Mouse (Mus musculus) kidney, embryonic 14.5 days (tissue): ENCODE data around the gene Syce2. TPM values are rescaled to one million over a fixed set of nuclear protein-coding genes. Genes with fewer than 3 reads are reported as not detected.

Source experiments
- ATAC-seq: fragments of 200-750 bp; cut with Nextera tagmentation; 2 replicates; pipeline ENCODE4 v1.8.0; 2017; ENCODE audit warnings: moderate number of reproducible peaks, mild to moderate bottlenecking, moderate TSS enrichment, moderate library complexity; ENCODE audit not compliant: low FRiP score, low TSS enrichment
- H3K27ac ChIP-seq: fragments of 300-500 bp; sonication (generic); 2 replicates; pipeline ENCODE4 v1.5.1; 2014; ENCODE audit warnings: low read depth, mild to moderate bottlenecking, low read length, moderate library complexity, mixed read lengths
- H3K27me3 ChIP-seq: fragments of 300-500 bp; sonication (generic); 2 replicates; pipeline ENCODE4 v1.6.1; 2014; ENCODE audit warnings: mild to moderate bottlenecking, low read length; ENCODE audit not compliant: control insufficient read depth, insufficient read depth
- H3K36me3 ChIP-seq: fragments of 300-500 bp; sonication (generic); 2 replicates; pipeline ENCODE4 v1.6.1; 2014; ENCODE audit warnings: low read length, mixed read lengths; ENCODE audit not compliant: control insufficient read depth, insufficient read depth
- H3K4me1 ChIP-seq: fragments of 300-500 bp; sonication (generic); 2 replicates; pipeline ENCODE4 v1.6.1; 2014; ENCODE audit warnings: low read length, mixed read lengths; ENCODE audit not compliant: control insufficient read depth, insufficient read depth
- H3K4me2 ChIP-seq: fragments of 300-500 bp; sonication (generic); replicated peaks from 2 replicates; pipeline ENCODE4 v1.6.1; 2014; ENCODE audit warnings: low read depth, mild to moderate bottlenecking, low read length
- H3K4me3 ChIP-seq: fragments of 300-500 bp; sonication (generic); 2 replicates; pipeline ENCODE4 v1.5.1; 2014; ENCODE audit warnings: mild to moderate bottlenecking, low read length
- H3K9ac ChIP-seq: fragments of 300-500 bp; sonication (generic); 2 replicates; pipeline ENCODE4 v1.6.1; 2014; ENCODE audit warnings: low read depth, mild to moderate bottlenecking, low read length, moderate library complexity
- H3K9me3 ChIP-seq: fragments of 300-500 bp; sonication (generic); 2 replicates; pipeline ENCODE4 v1.6.1; 2016; ENCODE audit warnings: low read length; ENCODE audit not compliant: control insufficient read depth
- WGBS: fragments of 180-500 bp; shearing (Covaris S2); extraction: QIAGEN DNeasy Blood & Tissue Kit; methylation state at CpG from one replicate; pipeline ENCODE4 v1.1.7; 2014; 5-methylcytosine and 5-hydroxymethylcytosine counted together
- polyA plus RNA-seq: library from polyadenylated mRNA; unstranded; fragments of >200 nt; fragmentation: Nextera tagmentation; extraction: Ambion mirVana; gene quantifications from 2 replicates; pipeline ENCODE4 v1.2.1, GENCODE M21; 2014

Syce2 gene
- polyA plus RNA-seq, 1 experiment from 2014 or later, result 73.0 TPM

DNA sequence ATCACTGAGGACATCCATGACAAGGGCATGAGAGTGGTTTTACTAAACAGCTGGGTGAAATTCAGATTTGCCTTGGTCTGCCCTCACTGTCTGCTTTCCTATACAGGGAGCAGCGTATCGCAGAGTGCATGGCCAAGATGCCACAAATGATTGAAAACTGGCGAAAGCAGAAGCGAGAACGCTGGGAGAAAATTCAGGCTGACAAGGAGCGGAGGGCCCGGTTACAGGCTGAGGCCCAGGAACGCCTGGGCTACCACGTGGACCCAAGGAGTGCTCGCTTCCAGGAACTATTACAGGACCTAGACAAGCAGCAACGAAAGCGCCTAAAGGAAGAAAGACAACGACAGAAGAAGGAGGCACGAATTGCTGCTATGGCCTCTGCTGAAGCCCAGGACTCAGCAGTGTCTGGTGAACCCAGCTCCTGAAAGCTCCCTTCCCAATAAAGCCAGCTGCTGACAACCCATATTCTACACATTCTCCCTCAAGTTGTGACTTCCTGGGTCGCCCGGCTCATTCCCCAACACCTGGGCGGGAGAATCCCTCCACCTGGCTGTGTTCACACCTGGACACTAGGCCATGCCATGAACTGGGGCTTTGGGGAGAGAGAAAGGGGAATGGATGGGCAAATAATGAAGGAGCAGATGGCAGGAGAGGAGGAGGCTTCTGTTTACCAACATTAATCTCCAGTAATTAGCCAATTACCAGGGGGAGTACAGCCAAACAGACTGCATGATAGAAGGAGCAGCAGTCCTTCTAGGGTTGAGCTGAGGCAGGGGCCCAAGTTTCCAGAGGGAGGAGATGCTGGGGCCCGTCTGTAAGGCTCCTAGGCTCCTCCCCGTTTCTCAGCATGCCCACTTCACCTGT lies 37.7 kb upstream of the Syce2 start:
- no peak for ATAC-seq
- Histone ChIP-seq H3K27ac (no peak overlapping the region), H3K9me3 (no peaks in the 10 kb centered on the region), H3K4me3 (no peak overlapping the region), H3K36me3 (peaks cover 54% of the 10 kb centered on the region), H3K9ac (0 out of 2 replicates have a peak overlapping the region, but pooled peaks have one; percentile 4), H3K27me3 (no peaks in the 10 kb centered on the region), H3K4me1 (peaks cover 24% of the 10 kb centered on the region), H3K4me2 (no peak overlapping the region)
- WGBS, result 86% methylated on average over 19 of the region's 19 CpGs

DNA sequence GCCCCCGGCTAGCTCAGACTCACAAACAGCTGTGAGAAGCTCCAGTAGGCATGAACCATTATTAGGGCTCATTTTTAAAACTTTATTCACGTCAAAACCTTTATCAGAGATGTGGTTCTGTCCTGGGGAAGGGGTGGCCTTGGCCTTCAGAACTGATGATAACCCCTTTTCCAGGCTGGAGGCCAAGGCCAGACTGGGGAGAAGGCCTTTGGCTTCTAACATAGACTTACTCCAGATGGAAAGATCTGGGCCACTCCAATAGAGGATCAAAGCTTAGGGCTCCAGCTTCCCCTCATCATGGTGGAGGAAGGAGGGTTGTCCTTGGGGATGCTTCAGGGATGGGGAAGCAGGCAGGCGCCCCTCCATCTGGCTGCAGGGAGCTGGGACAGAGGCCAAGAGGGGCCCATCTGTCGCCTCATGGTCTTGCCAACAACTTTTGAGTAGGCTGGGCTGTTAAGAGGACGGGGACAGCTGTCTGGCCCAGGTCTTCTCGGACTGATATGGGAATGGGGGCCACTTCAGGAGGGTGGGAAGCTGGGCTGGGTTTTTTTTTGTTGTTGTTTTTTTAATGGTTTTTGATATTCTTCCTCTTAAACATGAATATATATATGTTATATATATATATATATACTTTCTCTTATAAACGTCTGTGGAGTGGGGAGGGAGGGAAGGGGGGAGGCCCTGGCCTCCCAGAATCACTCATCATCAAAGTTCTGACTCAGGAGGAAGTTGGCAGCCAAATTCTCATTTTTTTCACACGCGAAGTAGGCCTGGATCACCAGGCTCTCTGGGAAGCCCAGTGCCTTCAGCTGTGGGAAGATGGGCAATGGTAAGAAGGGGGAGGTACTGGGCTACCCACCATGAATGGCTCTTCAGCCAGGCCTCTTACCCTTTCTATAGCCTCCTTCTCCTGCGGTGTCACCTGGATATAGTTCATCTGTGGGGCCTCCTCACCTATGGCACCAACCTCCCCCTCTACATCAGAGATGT lies 36.8 kb upstream of the Syce2 start:
- peaks cover 54% of the 10 kb centered on the region for H3K36me3 ChIP-seq
- no peak for ATAC-seq
- no peak overlapping the region for H3K4me2 ChIP-seq
- no peak overlapping the region for H3K27ac ChIP-seq
- H3K9ac ChIP-seq, result 0 out of 2 replicates have a peak overlapping the region, but pooled peaks have one; percentile 4
- H3K27me3 ChIP-seq, result no peaks in the 10 kb centered on the region
- WGBS, result 77% methylated on average over 10 of the region's 10 CpGs
- H3K9me3 ChIP-seq, result no peaks in the 10 kb centered on the region
- H3K4me3 ChIP-seq, result no peak overlapping the region
- peaks cover 31% of the 10 kb centered on the region for H3K4me1 ChIP-seq

DNA sequence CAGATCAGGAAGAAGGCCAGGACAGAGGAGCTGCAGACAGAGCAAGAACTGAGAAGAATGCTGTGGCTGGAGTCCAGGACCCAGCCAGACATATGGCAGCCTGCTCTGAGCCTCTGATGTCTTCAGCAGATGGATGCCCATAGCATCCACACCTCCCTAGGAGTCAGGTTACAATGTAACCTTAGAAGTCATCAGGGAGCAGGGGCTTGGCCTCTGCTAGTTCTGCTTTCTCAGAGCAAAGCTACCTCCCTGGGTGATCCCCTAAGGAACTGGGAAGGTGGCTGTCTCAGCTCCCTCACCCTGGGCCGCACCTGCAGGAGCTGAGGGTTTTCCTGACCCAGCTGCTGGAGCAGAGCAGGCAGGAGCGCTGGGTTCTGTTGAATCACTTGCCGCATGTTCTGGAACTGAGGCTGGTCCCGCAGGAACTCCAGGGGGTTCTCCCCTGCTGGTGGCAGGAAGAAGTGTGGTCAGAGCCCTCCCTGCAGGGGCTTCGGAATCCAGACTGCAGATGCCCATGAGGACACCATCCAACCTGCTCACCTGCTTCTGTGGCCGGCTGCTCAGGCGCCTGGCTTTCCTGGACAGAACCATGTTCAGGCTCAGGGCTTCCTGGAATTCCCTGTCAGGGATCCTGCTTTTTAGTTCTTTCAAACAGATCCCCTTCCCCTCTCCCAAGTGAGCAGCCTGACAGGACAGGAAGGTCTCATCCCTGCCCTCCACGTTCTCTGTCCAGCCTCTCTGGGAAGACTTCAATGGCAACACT lies 34.6 kb upstream of the Syce2 start:
- peak; percentile 20; the same call in 1 of the 2 replicates for ATAC-seq
- no peaks in the 10 kb centered on the region for H3K27me3 ChIP-seq
- H3K4me2 ChIP-seq, result 0 out of 2 replicates have a peak overlapping the region, but pooled peaks have one; percentile 11
- H3K4me1 ChIP-seq, result peaks cover 31% of the 10 kb centered on the region
- H3K4me3 ChIP-seq, result no peak overlapping the region
- H3K36me3 ChIP-seq, result peaks cover 67% of the 10 kb centered on the region
- H3K27ac ChIP-seq, result peak overlapping the region; percentile 43; the same call in 1 of the 2 replicates
- 30% methylated on average over 8 of the region's 8 CpGs for WGBS
- no peaks in the 10 kb centered on the region for H3K9me3 ChIP-seq
- H3K9ac ChIP-seq, result no peak overlapping the region

GRCm38 (mm10) chr8:84837912-84838470 lies 33.9 kb upstream of the Syce2 start:
- no peaks in the 10 kb centered on the region for H3K27me3 ChIP-seq
- H3K9me3 ChIP-seq, result no peaks in the 10 kb centered on the region
- peak overlapping the region; percentile 43; the same call in 1 of the 2 replicates for H3K27ac ChIP-seq
- H3K9ac ChIP-seq, result no peak overlapping the region
- ATAC-seq, result no peak
- peaks cover 74% of the 10 kb centered on the region for H3K36me3 ChIP-seq
- H3K4me2 ChIP-seq, result no peak overlapping the region
- 65% methylated on average over 15 of the region's 15 CpGs for WGBS
- no peak overlapping the region for H3K4me3 ChIP-seq
- peaks cover 32% of the 10 kb centered on the region for H3K4me1 ChIP-seq

DNA sequence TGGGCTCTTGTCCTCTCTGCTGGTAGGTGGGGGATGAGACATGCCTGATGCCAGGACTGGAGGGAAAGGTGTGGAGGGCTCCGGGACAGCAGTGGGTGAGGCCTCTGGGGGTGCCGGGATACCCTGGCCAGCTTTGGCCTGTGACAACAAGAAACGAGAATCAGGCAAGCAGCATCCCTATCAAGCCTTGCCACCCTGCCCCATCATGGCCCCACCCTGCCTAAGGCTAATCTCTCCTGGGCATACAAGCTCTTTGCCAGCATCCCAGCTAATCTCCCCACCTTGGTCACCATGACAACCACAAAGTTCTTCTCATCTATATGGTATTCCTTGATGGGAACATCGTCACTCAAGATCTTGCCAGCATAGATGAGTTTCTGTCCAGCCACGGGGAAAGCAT lies 33.4 kb upstream of the Syce2 start:
- ATAC-seq, result no peak
- Histone ChIP-seq H3K9me3 (no peaks in the 10 kb centered on the region), H3K27ac (no peak overlapping the region), H3K36me3 (peaks cover 77% of the 10 kb centered on the region), H3K4me1 (peaks cover 37% of the 10 kb centered on the region), H3K9ac (no peak overlapping the region), H3K4me2 (no peak overlapping the region), H3K27me3 (no peaks in the 10 kb centered on the region), H3K4me3 (no peak overlapping the region)
- WGBS, result 84% methylated on average over 5 of the region's 5 CpGs

GRCm38 (mm10) chr8:84839411-84839810 lies 32.5 kb upstream of the Syce2 start:
- H3K36me3 ChIP-seq, result peaks cover 78% of the 10 kb centered on the region
- H3K9me3 ChIP-seq, result no peaks in the 10 kb centered on the region
- ATAC-seq, result no peak
- WGBS, result 89% methylated on average over 2 of the region's 2 CpGs
- no peaks in the 10 kb centered on the region for H3K27me3 ChIP-seq
- peaks cover 41% of the 10 kb centered on the region for H3K4me1 ChIP-seq
- H3K4me3 ChIP-seq, result peak overlapping the region; percentile 90
- no peak overlapping the region for H3K27ac ChIP-seq
- peak overlapping the region; percentile 96; the same call in 1 of the 2 replicates for H3K9ac ChIP-seq
- peak overlapping the region; percentile 71 for H3K4me2 ChIP-seq

DNA sequence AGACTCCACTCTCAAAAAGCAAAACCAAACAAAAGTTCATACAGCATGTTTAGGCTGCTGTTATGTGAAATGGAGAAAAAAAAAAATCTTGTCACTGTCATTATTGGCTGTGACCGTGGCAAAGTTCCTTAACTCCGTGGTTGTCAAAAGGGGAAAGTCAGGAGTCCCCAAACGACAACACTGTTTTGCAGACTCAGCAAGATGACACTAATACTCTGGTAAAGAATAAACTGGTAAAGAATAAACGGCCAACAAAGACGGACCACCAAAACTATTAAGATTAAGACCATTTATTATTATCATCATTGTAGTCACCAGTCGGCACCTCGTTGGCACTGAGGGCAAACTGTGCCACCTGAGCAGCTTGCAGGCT lies 32.0 kb upstream of the Syce2 start:
- peaks cover 41% of the 10 kb centered on the region for H3K4me1 ChIP-seq
- H3K9ac ChIP-seq, result peak overlapping the region; percentile 96
- H3K36me3 ChIP-seq, result peaks cover 78% of the 10 kb centered on the region
- H3K9me3 ChIP-seq, result no peaks in the 10 kb centered on the region
- H3K27me3 ChIP-seq, result no peaks in the 10 kb centered on the region
- peak overlapping the region; percentile 90 for H3K27ac ChIP-seq
- 5% methylated on average over 7 of the region's 7 CpGs for WGBS
- no peak for ATAC-seq
- peak overlapping the region; percentile 71 for H3K4me2 ChIP-seq
- H3K4me3 ChIP-seq, result peak overlapping the region; percentile 90
